Mouse (Mus musculus) small intestine, adult 2 months (tissue): ENCODE results near the gene Serp1.

Experiments
- CTCF ChIP-seq: fragments of 200-500 bp; IDR thresholded peaks from 2 replicates; pipeline ENCODE4 v1.5.1; 2012; ENCODE audit warnings: low read depth, mild to moderate bottlenecking, control low read depth, inconsistent platforms, low read length, moderate library complexity, mixed read lengths; ENCODE audit not compliant: insufficient replicate concordance, insufficient read length; ENCODE audit errors: extremely low read depth
- POLR2A ChIP-seq: fragments of 200-500 bp; IDR thresholded peaks from 2 replicates; pipeline ENCODE4 v1.6.1; 2012; ENCODE audit warnings: low read depth, mild to moderate bottlenecking, control low read depth, inconsistent platforms, low read length, moderate library complexity

GRCm38 (mm10) chr3:58516602-58516976 lies 9.1 kb downstream of the Serp1 start:
- TF ChIP-seq POLR2A (no peak), CTCF (no peak)
